Mouse (Mus musculus) CD4-positive, CD25-positive, alpha-beta regulatory T cell (primary cell): ENCODE data around the gene Amt. TPM values are rescaled to one million over a fixed set of nuclear protein-coding genes. Genes with fewer than 3 reads are reported as not detected.

Experiments used
- polyA plus RNA-seq: library from polyadenylated mRNA; unstranded; fragments of 100-300 nt; shearing (Covaris generic); gene quantifications from one replicate; pipeline ENCODE4 v1.2.1, GENCODE M21; 2017

The Amt gene
- polyA plus RNA-seq, result 0.48 TPM

GRCm38 (mm10) chr9:108296453-108297355, at the start of gene Amt:
Gene Amt, plus strand, starts transcription at chr9:108296853.

GRCm38 (mm10) chr9:108263690-108264190, 32.9 kb upstream of the Amt start, which contains the start of gene Dag1:
Gene Dag1, minus strand, starts transcription at chr9:108263958.

GRCm38 (mm10) chr9:108290016-108290750, 6.5 kb upstream of the Amt start, which contains the start of gene Nicn1:
Gene Nicn1, plus strand, starts transcription at chr9:108290429.

GRCm38 (mm10) chr9:108305629-108306520, 9.2 kb downstream of the Amt start, which contains the start of the genes Rhoa and Tcta:
Gene Rhoa, plus strand, starts transcription at chr9:108306129.
Gene Tcta, minus strand, starts transcription at chr9:108306160.

GRCm38 (mm10) chr9:108338886-108339781, 42.5 kb downstream of the Amt start, which contains the start of gene Gpx1:
Gene Gpx1, plus strand, starts transcription at chr9:108338903.

GRCm38 (mm10) chr9:108347540-108348289, 51.1 kb downstream of the Amt start, which contains the start of gene Usp4:
Gene Usp4, plus strand, starts transcription at chr9:108347853.

Other genes starting within 250 kb of the Amt start
- 35.5 TPM for gene Gmppb, start 247.6 kb upstream of the Amt start, polyA plus RNA-seq
- 4.6 TPM for gene Amigo3, start 243.7 kb upstream of the Amt start, polyA plus RNA-seq
- gene Mst1, start 216.4 kb upstream of the Amt start, polyA plus RNA-seq, result 1.5 TPM
- 146 TPM for gene Rnf123, start 213.5 kb upstream of the Amt start, polyA plus RNA-seq
- gene Apeh, start 202.2 kb upstream of the Amt start, polyA plus RNA-seq, result 118 TPM
- 0.56 TPM for gene Bsn, start 106.5 kb upstream of the Amt start, polyA plus RNA-seq
- 21.4 TPM for gene Dag1, start 32.9 kb upstream of the Amt start, polyA plus RNA-seq
- gene Nicn1, start 6.4 kb upstream of the Amt start, polyA plus RNA-seq, result 2.1 TPM
- 433 TPM for gene Rhoa, start 9.3 kb downstream of the Amt start, polyA plus RNA-seq
- 24.7 TPM for gene Tcta, start 9.3 kb downstream of the Amt start, polyA plus RNA-seq
- gene Gpx1, start 42.0 kb downstream of the Amt start, polyA plus RNA-seq, result 563 TPM
- 145 TPM for gene Usp4, start 51.0 kb downstream of the Amt start, polyA plus RNA-seq
- gene 1700102P08Rik, start 96.0 kb downstream of the Amt start, polyA plus RNA-seq, result 2.2 TPM
- gene Ccdc36, start 131.6 kb downstream of the Amt start, polyA plus RNA-seq, result 0.08 TPM
- gene BC048562, start 139.6 kb downstream of the Amt start, polyA plus RNA-seq, result not detected
- 45.2 TPM for gene Ccdc71, start 163.7 kb downstream of the Amt start, polyA plus RNA-seq
- 10.2 TPM for gene Klhdc8b, start 164.7 kb downstream of the Amt start, polyA plus RNA-seq
- 0.48 TPM for gene Lamb2, start 182.9 kb downstream of the Amt start, polyA plus RNA-seq
- 133 TPM for gene Usp19, start 193.7 kb downstream of the Amt start, polyA plus RNA-seq
- 92.7 TPM for gene Qars, start 210.9 kb downstream of the Amt start, polyA plus RNA-seq
- gene Qrich1, start 220.0 kb downstream of the Amt start, polyA plus RNA-seq, result 159 TPM